Mouse (Mus musculus): Measurements from ENCODE around the gene Tenm2. TPM values are rescaled to one million over a fixed set of nuclear protein-coding genes. Genes with fewer than 3 reads are reported as not detected.

Gene Tenm2
- polyA plus RNA-seq, 1 experiment from 2014 or later, result 30.2 TPM

- no peaks in the 10 kb centered on the region for H3K9me3 ChIP-seq (ENCODE audit: control insufficient read depth, low read length)
- no peak overlapping the region for H3K4me2 ChIP-seq (replicated peaks)
- 88% methylated on average over 13 of the region's 13 CpGs for WGBS
- H3K4me3 ChIP-seq (replicated peaks; ENCODE audit: low read length), result no peak overlapping the region
- H3K27ac ChIP-seq, result no peak overlapping the region
- H3K36me3 ChIP-seq (replicated peaks; ENCODE audit: control insufficient read depth, insufficient read depth), result peaks cover 9% of the 10 kb centered on the region; the same call in 1 of the 2 replicates
- ATAC-seq (ENCODE audit: low FRiP score) (no peak), DNase-seq (ENCODE audit: low spot score) (no peak)
- peaks cover 18% of the 10 kb centered on the region for H3K4me1 ChIP-seq (replicated peaks; ENCODE audit: control insufficient read depth, insufficient read depth, low read length)
- H3K27me3 ChIP-seq (ENCODE audit: control insufficient read depth, insufficient read depth, low read length), result no peaks in the 10 kb centered on the region
- no peak overlapping the region for H3K9ac ChIP-seq
These were observed 1194.4 kb downstream of the Tenm2 start for GRCm38 (mm10) chr11:36041411-36041810.

GRCm38 (mm10) chr11:36040508-36041233, 1195.1 kb downstream of the Tenm2 start:
- H3K9ac ChIP-seq, result no peak overlapping the region
- H3K9me3 ChIP-seq (ENCODE audit: control insufficient read depth, low read length), result no peaks in the 10 kb centered on the region
- H3K36me3 ChIP-seq (replicated peaks; ENCODE audit: control insufficient read depth, insufficient read depth), result peaks cover 13% of the 10 kb centered on the region; the same call in 1 of the 2 replicates
- WGBS, result 50% methylated on average over 10 of the region's 10 CpGs
- no peak for ATAC-seq (ENCODE audit: low FRiP score)
- H3K4me2 ChIP-seq (replicated peaks), result no peak overlapping the region
- no peak overlapping the region for H3K4me3 ChIP-seq (replicated peaks; ENCODE audit: low read length)
- DNase-seq (ENCODE audit: low spot score), result no peak
- no peak overlapping the region for H3K27ac ChIP-seq
- H3K4me1 ChIP-seq (replicated peaks; ENCODE audit: control insufficient read depth, insufficient read depth, low read length), result peaks cover 18% of the 10 kb centered on the region
- H3K27me3 ChIP-seq (ENCODE audit: control insufficient read depth, insufficient read depth, low read length), result no peaks in the 10 kb centered on the region

DNA sequence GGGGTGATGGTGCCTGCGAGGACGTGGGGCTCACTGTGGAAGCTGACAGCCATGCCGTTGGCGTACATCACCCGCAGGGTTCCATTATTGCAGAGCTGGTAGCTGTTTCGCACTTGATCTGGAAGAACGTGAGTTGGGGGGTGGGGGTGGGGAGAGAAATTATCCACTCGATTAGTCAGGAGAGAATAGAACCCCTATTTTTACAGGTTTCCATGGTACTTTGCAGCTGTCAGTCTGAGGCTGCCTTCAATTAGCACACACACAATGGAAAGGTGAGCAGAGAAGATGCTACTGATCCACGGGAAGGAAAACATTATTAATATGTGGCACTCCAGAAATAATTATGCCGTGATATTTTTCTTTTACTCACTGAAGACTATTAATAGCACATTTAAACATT, 1195.9 kb downstream of the Tenm2 start:
- Histone ChIP-seq H3K4me1 (replicated peaks; ENCODE audit: control insufficient read depth, insufficient read depth, low read length) (peaks cover 18% of the 10 kb centered on the region), H3K27me3 (ENCODE audit: control insufficient read depth, insufficient read depth, low read length) (no peaks in the 10 kb centered on the region), H3K36me3 (replicated peaks; ENCODE audit: control insufficient read depth, insufficient read depth) (peaks cover 11% of the 10 kb centered on the region; the same call in 1 of the 2 replicates), H3K9ac (no peak overlapping the region), H3K4me2 (replicated peaks) (no peak overlapping the region), H3K9me3 (ENCODE audit: control insufficient read depth, low read length) (no peaks in the 10 kb centered on the region), H3K27ac (no peak overlapping the region), H3K4me3 (replicated peaks; ENCODE audit: low read length) (no peak overlapping the region)
- WGBS, result 59% methylated on average over 10 of the region's 10 CpGs
- no peak for ATAC-seq (ENCODE audit: low FRiP score)
- DNase-seq (ENCODE audit: low spot score), result no peak

- Histone ChIP-seq H3K4me2 (replicated peaks) (no peak overlapping the region), H3K36me3 (replicated peaks; ENCODE audit: control insufficient read depth, insufficient read depth) (peaks cover 9% of the 10 kb centered on the region; the same call in 1 of the 2 replicates), H3K27ac (no peak overlapping the region), H3K27me3 (ENCODE audit: control insufficient read depth, insufficient read depth, low read length) (no peaks in the 10 kb centered on the region), H3K4me1 (replicated peaks; ENCODE audit: control insufficient read depth, insufficient read depth, low read length) (peaks cover 18% of the 10 kb centered on the region), H3K4me3 (replicated peaks; ENCODE audit: low read length) (no peak overlapping the region), H3K9ac (no peak overlapping the region), H3K9me3 (ENCODE audit: control insufficient read depth, low read length) (no peaks in the 10 kb centered on the region)
- DNase-seq (ENCODE audit: low spot score), result no peak
- no peak for ATAC-seq (ENCODE audit: low FRiP score)
- WGBS, result 64% methylated on average over 3 of the region's 3 CpGs
These were observed 1197.4 kb downstream of the Tenm2 start for GRCm38 (mm10) chr11:36038386-36038785.

GRCm38 (mm10) chr11:36037311-36037710, 1198.5 kb downstream of the Tenm2 start:
- H3K27me3 ChIP-seq (ENCODE audit: control insufficient read depth, insufficient read depth, low read length), result no peaks in the 10 kb centered on the region
- DNase-seq (ENCODE audit: low spot score), result no peak
- H3K4me1 ChIP-seq (replicated peaks; ENCODE audit: control insufficient read depth, insufficient read depth, low read length), result peaks cover 18% of the 10 kb centered on the region
- no peak overlapping the region for H3K9ac ChIP-seq
- WGBS, result 55% methylated on average over 4 of the region's 4 CpGs
- H3K36me3 ChIP-seq (replicated peaks; ENCODE audit: control insufficient read depth, insufficient read depth), result peaks cover 9% of the 10 kb centered on the region; the same call in 1 of the 2 replicates
- H3K4me2 ChIP-seq (replicated peaks), result no peak overlapping the region
- no peaks in the 10 kb centered on the region for H3K9me3 ChIP-seq (ENCODE audit: control insufficient read depth, low read length)
- H3K27ac ChIP-seq, result no peak overlapping the region
- no peak for ATAC-seq (ENCODE audit: low FRiP score)
- H3K4me3 ChIP-seq (replicated peaks; ENCODE audit: low read length), result no peak overlapping the region

GRCm38 (mm10) chr11:36036061-36036695, 1199.6 kb downstream of the Tenm2 start:
- DNase-seq (ENCODE audit: low spot score) (peak; percentile 85), ATAC-seq (ENCODE audit: low FRiP score) (peak; percentile 78)
- 42% methylated on average over 7 of the region's 7 CpGs for WGBS
- H3K4me2 ChIP-seq (replicated peaks), result no peak overlapping the region
- peak overlapping the region; percentile 58; the same call in 1 of the 2 replicates for H3K27ac ChIP-seq
- no peak overlapping the region for H3K4me3 ChIP-seq (replicated peaks; ENCODE audit: low read length)
- no peak overlapping the region for H3K9ac ChIP-seq
- H3K9me3 ChIP-seq (ENCODE audit: control insufficient read depth, low read length), result no peaks in the 10 kb centered on the region
- peaks cover 9% of the 10 kb centered on the region; the same call in 1 of the 2 replicates for H3K36me3 ChIP-seq (replicated peaks; ENCODE audit: control insufficient read depth, insufficient read depth)
- peaks cover 21% of the 10 kb centered on the region for H3K4me1 ChIP-seq (replicated peaks; ENCODE audit: control insufficient read depth, insufficient read depth, low read length)
- no peaks in the 10 kb centered on the region for H3K27me3 ChIP-seq (ENCODE audit: control insufficient read depth, insufficient read depth, low read length)

- Histone ChIP-seq H3K4me1 (replicated peaks; ENCODE audit: control insufficient read depth, insufficient read depth, low read length) (peaks cover 17% of the 10 kb centered on the region), H3K36me3 (replicated peaks; ENCODE audit: control insufficient read depth, insufficient read depth) (peaks cover 8% of the 10 kb centered on the region; the same call in 1 of the 2 replicates), H3K9ac (no peak overlapping the region), H3K27me3 (ENCODE audit: control insufficient read depth, insufficient read depth, low read length) (no peaks in the 10 kb centered on the region), H3K27ac (peak overlapping the region; percentile 38; the same call in 1 of the 2 replicates), H3K4me3 (replicated peaks; ENCODE audit: low read length) (no peak overlapping the region), H3K9me3 (ENCODE audit: control insufficient read depth, low read length) (no peaks in the 10 kb centered on the region), H3K4me2 (replicated peaks) (no peak overlapping the region)
- WGBS, result 41% methylated on average over 9 of the region's 9 CpGs
- ATAC-seq (ENCODE audit: low FRiP score) (no peak), DNase-seq (ENCODE audit: low spot score) (no peak)
These were observed 1204.0 kb downstream of the Tenm2 start for GRCm38 (mm10) chr11:36031751-36032150.

DNA sequence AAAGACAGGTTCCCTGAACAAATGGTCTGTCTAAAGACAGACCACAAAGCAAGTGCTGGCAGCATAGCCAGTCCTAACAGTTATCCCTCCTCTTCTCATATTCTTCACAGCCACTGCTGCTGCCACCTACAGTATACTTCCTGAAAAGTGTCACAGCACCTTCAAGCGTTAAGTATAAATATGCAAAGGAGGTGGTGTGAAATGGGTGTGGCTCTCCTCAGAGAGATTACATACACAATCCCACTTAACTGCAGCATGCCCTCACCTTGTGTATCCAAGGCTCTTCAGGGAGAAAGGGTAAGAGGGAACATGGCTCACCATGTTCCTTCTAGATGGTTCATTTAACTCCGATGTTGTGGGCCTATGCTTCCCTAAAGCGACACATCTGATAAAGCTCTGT, 1215.8 kb downstream of the Tenm2 start:
- Histone ChIP-seq H3K27me3 (ENCODE audit: control insufficient read depth, insufficient read depth, low read length) (no peaks in the 10 kb centered on the region), H3K27ac (no peak overlapping the region), H3K36me3 (replicated peaks; ENCODE audit: control insufficient read depth, insufficient read depth) (peaks cover 30% of the 10 kb centered on the region), H3K4me1 (replicated peaks; ENCODE audit: control insufficient read depth, insufficient read depth, low read length) (no peaks in the 10 kb centered on the region), H3K4me3 (replicated peaks; ENCODE audit: low read length) (no peak overlapping the region), H3K4me2 (replicated peaks) (no peak overlapping the region), H3K9ac (no peak overlapping the region), H3K9me3 (ENCODE audit: control insufficient read depth, low read length) (0 out of 2 replicates have a peak, but pooled peaks cover 5% of the 10 kb centered on the region)
- 69% methylated on average over 3 of the region's 3 CpGs for WGBS
- DNase-seq (ENCODE audit: low spot score), result no peak
- no peak for ATAC-seq (ENCODE audit: low FRiP score)

DNA sequence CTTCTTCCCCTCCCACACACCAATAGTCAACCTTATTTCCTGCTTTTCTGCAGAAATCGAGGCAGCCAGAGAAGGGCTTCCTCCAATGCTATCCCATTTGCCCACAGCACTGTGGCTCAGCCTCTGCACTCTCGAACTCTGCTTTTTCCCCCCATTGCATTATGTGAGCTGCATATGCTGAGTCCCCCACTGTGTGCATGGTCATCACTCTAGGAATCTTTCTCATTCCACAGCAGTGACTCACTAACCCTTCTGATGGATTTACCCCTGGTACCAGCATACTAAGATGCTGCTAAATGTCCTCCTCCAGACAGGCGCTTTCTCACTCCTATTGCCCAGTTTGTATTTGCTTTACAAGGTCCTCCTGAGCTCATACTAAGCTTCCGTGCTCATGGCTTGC, 1222.6 kb downstream of the Tenm2 start:
- WGBS, result 87% methylated on average over 4 of the region's 4 CpGs
- ATAC-seq (ENCODE audit: low FRiP score), result no peak

More for the DNA sequence above, 1222.6 kb downstream of the Tenm2 start:
- no peak overlapping the region for H3K4me3 ChIP-seq (replicated peaks; ENCODE audit: low read length)
- DNase-seq (ENCODE audit: low spot score), result no peak
- H3K4me1 ChIP-seq (replicated peaks; ENCODE audit: control insufficient read depth, insufficient read depth, low read length), result 0 out of 2 replicates have a peak, but pooled peaks cover 3% of the 10 kb centered on the region
- H3K36me3 ChIP-seq (replicated peaks; ENCODE audit: control insufficient read depth, insufficient read depth), result peaks cover 10% of the 10 kb centered on the region
- H3K9me3 ChIP-seq (ENCODE audit: control insufficient read depth, low read length), result no peaks in the 10 kb centered on the region
- H3K9ac ChIP-seq, result no peak overlapping the region
- no peaks in the 10 kb centered on the region for H3K27me3 ChIP-seq (ENCODE audit: control insufficient read depth, insufficient read depth, low read length)
- H3K4me2 ChIP-seq (replicated peaks), result no peak overlapping the region
- H3K27ac ChIP-seq, result no peak overlapping the region
